Mouse (Mus musculus): ENCODE measurements around the gene Snx5. TPM values are rescaled to one million over a fixed set of nuclear protein-coding genes. Genes with fewer than 3 reads are reported as not detected.

Snx5 gene
- polyA plus RNA-seq, 1 experiment = 538 TPM

- H3K9me3 ChIP-seq (replicated peaks; ENCODE audit: control insufficient read depth, insufficient read depth, low read length, poor library complexity, severe bottlenecking) = no peaks in the 10 kb centered on the region
- H3K27ac ChIP-seq (ENCODE audit: insufficient read depth, low read length) = peak overlapping the region; percentile 58; the same call in 1 of the 2 replicates
- no peak overlapping the region for H3K9ac ChIP-seq (ENCODE audit: low read depth, poor library complexity, severe bottlenecking)
- H3K36me3 ChIP-seq (ENCODE audit: control insufficient read depth, insufficient read depth, low read length, poor library complexity, severe bottlenecking) = peaks cover 43% of the 10 kb centered on the region
- no peaks in the 10 kb centered on the region for H3K27me3 ChIP-seq (ENCODE audit: control insufficient read depth, insufficient read depth, low read length, poor library complexity, severe bottlenecking)
- H3K4me3 ChIP-seq (ENCODE audit: low read depth, low read length) = no peak overlapping the region
- H3K4me1 ChIP-seq (ENCODE audit: control insufficient read depth, insufficient read depth, low read length) = no peaks in the 10 kb centered on the region
- TF ChIP-seq EP300 (IDR thresholded peaks at IDR 0.05; ENCODE audit: insufficient read depth, low read depth, low read length) (no peak), POLR2A (IDR thresholded peaks at IDR 0.05; ENCODE audit: insufficient read depth, low read length) (no peak), CTCF (IDR thresholded peaks at IDR 0.05; ENCODE audit: low read depth, low read length) (no peak)
Observed at GRCm38 (mm10) chr2:144248613-144249376, 21.9 kb downstream of the Snx5 start.

- Histone ChIP-seq H3K4me3 (ENCODE audit: low read depth, low read length) (no peak overlapping the region), H3K9me3 (replicated peaks; ENCODE audit: control insufficient read depth, insufficient read depth, low read length, poor library complexity, severe bottlenecking) (no peaks in the 10 kb centered on the region), H3K4me1 (ENCODE audit: control insufficient read depth, insufficient read depth, low read length) (no peaks in the 10 kb centered on the region), H3K27me3 (ENCODE audit: control insufficient read depth, insufficient read depth, low read length, poor library complexity, severe bottlenecking) (no peaks in the 10 kb centered on the region), H3K36me3 (ENCODE audit: control insufficient read depth, insufficient read depth, low read length, poor library complexity, severe bottlenecking) (peaks cover 30% of the 10 kb centered on the region), H3K9ac (ENCODE audit: low read depth, poor library complexity, severe bottlenecking) (no peak overlapping the region), H3K27ac (ENCODE audit: insufficient read depth, low read length) (no peak overlapping the region)
- TF ChIP-seq CTCF (IDR thresholded peaks at IDR 0.05; ENCODE audit: low read depth, low read length) (no peak), POLR2A (IDR thresholded peaks at IDR 0.05; ENCODE audit: insufficient read depth, low read length) (no peak), EP300 (IDR thresholded peaks at IDR 0.05; ENCODE audit: insufficient read depth, low read depth, low read length) (no peak)
Observed at GRCm38 (mm10) chr2:144247337-144247978, 23.2 kb downstream of the Snx5 start.

- no peak overlapping the region for H3K4me3 ChIP-seq (ENCODE audit: low read depth, low read length)
Observed at GRCm38 (mm10) chr2:144246270-144246669, 24.4 kb downstream of the Snx5 start.

GRCm38 (mm10) chr2:144245464-144245863 lies 25.2 kb downstream of the Snx5 start:
- Histone ChIP-seq H3K36me3 (ENCODE audit: control insufficient read depth, insufficient read depth, low read length, poor library complexity, severe bottlenecking) (peaks cover 12% of the 10 kb centered on the region), H3K4me3 (ENCODE audit: low read depth, low read length) (no peak overlapping the region), H3K27me3 (ENCODE audit: control insufficient read depth, insufficient read depth, low read length, poor library complexity, severe bottlenecking) (no peaks in the 10 kb centered on the region), H3K9ac (ENCODE audit: low read depth, poor library complexity, severe bottlenecking) (no peak overlapping the region), H3K9me3 (replicated peaks; ENCODE audit: control insufficient read depth, insufficient read depth, low read length, poor library complexity, severe bottlenecking) (no peaks in the 10 kb centered on the region), H3K27ac (ENCODE audit: insufficient read depth, low read length) (no peak overlapping the region), H3K4me1 (ENCODE audit: control insufficient read depth, insufficient read depth, low read length) (no peaks in the 10 kb centered on the region)
- TF ChIP-seq CTCF (IDR thresholded peaks at IDR 0.05; ENCODE audit: low read depth, low read length) = no peak
- TF ChIP-seq EP300 (IDR thresholded peaks at IDR 0.05; ENCODE audit: insufficient read depth, low read depth, low read length) = no peak
- no peak for TF ChIP-seq POLR2A (IDR thresholded peaks at IDR 0.05; ENCODE audit: insufficient read depth, low read length)

More at GRCm38 (mm10) chr2:144246270-144246669, 24.4 kb downstream of the Snx5 start:
- Histone ChIP-seq H3K9ac (ENCODE audit: low read depth, poor library complexity, severe bottlenecking) (no peak overlapping the region), H3K27me3 (ENCODE audit: control insufficient read depth, insufficient read depth, low read length, poor library complexity, severe bottlenecking) (no peaks in the 10 kb centered on the region), H3K27ac (ENCODE audit: insufficient read depth, low read length) (no peak overlapping the region), H3K4me1 (ENCODE audit: control insufficient read depth, insufficient read depth, low read length) (no peaks in the 10 kb centered on the region), H3K36me3 (ENCODE audit: control insufficient read depth, insufficient read depth, low read length, poor library complexity, severe bottlenecking) (peaks cover 19% of the 10 kb centered on the region), H3K9me3 (replicated peaks; ENCODE audit: control insufficient read depth, insufficient read depth, low read length, poor library complexity, severe bottlenecking) (no peaks in the 10 kb centered on the region)
- TF ChIP-seq EP300 (IDR thresholded peaks at IDR 0.05; ENCODE audit: insufficient read depth, low read depth, low read length) (no peak), POLR2A (IDR thresholded peaks at IDR 0.05; ENCODE audit: insufficient read depth, low read length) (no peak), CTCF (IDR thresholded peaks at IDR 0.05; ENCODE audit: low read depth, low read length) (no peak)

- Histone ChIP-seq H3K27ac (ENCODE audit: insufficient read depth, low read length) (no peak overlapping the region), H3K9ac (ENCODE audit: low read depth, poor library complexity, severe bottlenecking) (no peak overlapping the region), H3K36me3 (ENCODE audit: control insufficient read depth, insufficient read depth, low read length, poor library complexity, severe bottlenecking) (no peaks in the 10 kb centered on the region), H3K4me1 (ENCODE audit: control insufficient read depth, insufficient read depth, low read length) (no peaks in the 10 kb centered on the region), H3K27me3 (ENCODE audit: control insufficient read depth, insufficient read depth, low read length, poor library complexity, severe bottlenecking) (no peaks in the 10 kb centered on the region; the same call in 1 of the 2 replicates), H3K4me3 (ENCODE audit: low read depth, low read length) (no peak overlapping the region), H3K9me3 (replicated peaks; ENCODE audit: control insufficient read depth, insufficient read depth, low read length, poor library complexity, severe bottlenecking) (no peaks in the 10 kb centered on the region)
- TF ChIP-seq EP300 (IDR thresholded peaks at IDR 0.05; ENCODE audit: insufficient read depth, low read depth, low read length) (no peak), CTCF (IDR thresholded peaks at IDR 0.05; ENCODE audit: low read depth, low read length) (no peak), POLR2A (IDR thresholded peaks at IDR 0.05; ENCODE audit: insufficient read depth, low read length) (no peak)
Observed at GRCm38 (mm10) chr2:144240095-144240899, 30.4 kb downstream of the Snx5 start.
